ENCODE assay signal across 8 mouse cellular contexts in the genomic region with DNA sequence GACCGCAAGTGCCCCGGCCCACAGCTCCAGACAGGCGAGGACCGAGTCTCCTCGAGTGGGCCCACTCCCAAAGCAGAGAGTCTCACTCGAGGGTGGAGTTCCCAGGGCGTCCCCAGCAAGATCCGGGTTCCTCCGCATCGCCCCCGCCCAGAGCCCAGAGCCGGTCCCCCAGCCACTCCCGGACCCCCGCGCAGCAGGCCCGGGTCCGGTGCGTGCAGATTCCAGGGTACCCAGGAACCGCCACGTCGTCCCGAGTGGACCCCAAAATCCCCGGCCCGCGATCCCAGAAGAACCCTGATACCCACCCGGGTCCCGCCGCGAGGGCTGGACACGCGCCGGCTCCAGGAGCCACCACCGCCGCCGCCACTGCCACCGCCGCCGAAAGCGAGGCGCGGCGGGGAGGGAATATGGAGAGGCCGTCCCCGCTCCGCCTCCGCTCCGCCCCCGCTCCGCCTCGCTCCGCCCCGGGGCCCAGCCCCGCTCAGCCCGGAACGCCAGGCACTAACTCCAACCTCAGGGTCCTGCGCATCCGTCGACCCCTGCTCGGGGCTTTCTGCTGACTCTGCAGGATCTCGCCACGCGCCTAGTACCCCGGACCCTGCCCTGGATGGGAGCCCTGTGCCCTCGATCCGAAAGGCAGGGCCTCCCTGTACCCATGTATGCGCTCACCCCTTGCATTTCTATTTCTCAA. TPM values are rescaled to one million over a fixed set of nuclear protein-coding genes. Genes with fewer than 3 reads are reported as not detected.
DNase-seq lines count a peak whose midpoint lies in the region; ATAC-seq and TF ChIP-seq lines count a peak whose summit lies in the region.

A gene (minus strand): TSS at position 409 of the 691 bp plus-strand sequence.
A gene (plus strand): TSS at position 482 of the 691 bp plus-strand sequence.

- peaks cover 7% of the 10 kb centered on the region for H3K79me2 ChIP-seq in MEL (ENCODE audit: control insufficient read depth, insufficient read depth, low read length, poor library complexity)

- WGBS in forebrain, embryonic 12.5 days, result 1% methylated on average over 66 of the region's 66 CpGs

- H3K27ac ChIP-seq in MEL (ENCODE audit: control insufficient read depth, low read depth, low read length), result no peak within 1 kb of the TSS
- peak within 1 kb of the TSS; percentile 88 for H3K27ac ChIP-seq in forebrain, embryonic 12.5 days

- peak; percentile 92 for ATAC-seq in forebrain, embryonic 12.5 days (ENCODE audit: low FRiP score)
- ATAC-seq in erythroid progenitor cell, adult 5-6 weeks (replicated peaks; ENCODE audit: low FRiP score, poor library complexity, severe bottlenecking), result no peak

- no peak for TF ChIP-seq RAD21 in MEL (IDR thresholded peaks at IDR 0.05; ENCODE audit: low read depth, low read length)

- H3K4me1 ChIP-seq in MEL (ENCODE audit: control insufficient read depth in 1 of 2, insufficient read depth in 2 of 2, low read length in 2 of 2), result peaks cover 5 to 17% of the 10 kb centered on the region in 2 experiments; a peak in 3 of 4 replicates
- peaks cover 61% of the 10 kb centered on the region for H3K4me1 ChIP-seq in forebrain, embryonic 12.5 days

- peak; percentile 82 for DNase-seq in MEL (ENCODE audit: low read depth, low spot score)
- DNase-seq in brain, adult 2 months (ENCODE audit: low read depth, low spot score), result peak; percentile 74
- peak; percentile 77 for DNase-seq in heart, postnatal 4 days
- peak; percentile 38 for DNase-seq in layer of hippocampus, adult 9-11 months
- DNase-seq in lung, postnatal 25 days (ENCODE audit: low spot score), result peak; percentile 58
- DNase-seq in retina, embryonic 14.5 days (ENCODE audit: low spot score), result peak; percentile 84

- H3K36me3 ChIP-seq in MEL (ENCODE audit: control insufficient read depth in 1 of 2, insufficient read depth in 2 of 2, low read length in 2 of 2), result peaks cover 0 to 9% of the 10 kb centered on the region in 2 experiments; a peak in 2 of 4 replicates
- H3K36me3 ChIP-seq in forebrain, embryonic 12.5 days (replicated peaks), result peaks cover 13% of the 10 kb centered on the region; the same call in 1 of the 2 replicates

- no peak for TF ChIP-seq CTCF in MEL (IDR thresholded peaks at IDR 0.05 in 2 of 3, conservative IDR thresholded peaks at IDR 0.05 in 1 of 3; ENCODE audit: control insufficient read depth in 1 of 3, insufficient read depth in 1 of 3, low read depth in 2 of 3, low read length in 3 of 3, poor library complexity in 1 of 3, severe bottlenecking in 1 of 3)

- H3K27me3 ChIP-seq in MEL (ENCODE audit: control insufficient read depth in 1 of 2, insufficient read depth in 2 of 2, low read length in 2 of 2), result peaks cover 3% of the 10 kb centered on the region in 2 experiments; a peak in 2 of 4 replicates
- H3K27me3 ChIP-seq in forebrain, embryonic 12.5 days, result peaks cover 3% of the 10 kb centered on the region; the same call in 1 of the 2 replicates

- peak within 1 kb of the TSS; percentile 90 for H3K4me2 ChIP-seq in forebrain, embryonic 12.5 days

- H3K9me3 ChIP-seq in MEL (replicated peaks; ENCODE audit: insufficient read depth, low read length), result no peaks in the 10 kb centered on the region
- no peaks in the 10 kb centered on the region for H3K9me3 ChIP-seq in forebrain, embryonic 12.5 days

- TF ChIP-seq EP300 in MEL (IDR thresholded peaks at IDR 0.05; ENCODE audit: low read depth in 1 of 2, low read length in 2 of 2), result no peak

- TF ChIP-seq POLR2A in MEL (IDR thresholded peaks at IDR 0.05; ENCODE audit: control insufficient read depth in 1 of 2, insufficient read depth in 1 of 2, low read depth in 1 of 2, low read length in 2 of 2, poor library complexity in 1 of 2), result peak; percentile 62 to 80; a peak in 2 of 4 replicates

- H3K4me3 ChIP-seq in MEL (ENCODE audit: control insufficient read depth in 1 of 2, insufficient read depth in 1 of 2, low read depth in 2 of 2, low read length in 2 of 2), result peak within 1 kb of the TSS; percentile 69 to 95
- H3K4me3 ChIP-seq in forebrain, embryonic 12.5 days (replicated peaks), result peak within 1 kb of the TSS; percentile 80

- peak within 1 kb of the TSS; percentile 80 for H3K9ac ChIP-seq in MEL (ENCODE audit: control insufficient read depth, low read depth, low read length, poor library complexity, severe bottlenecking)
- H3K9ac ChIP-seq in forebrain, embryonic 12.5 days, result peak within 1 kb of the TSS; percentile 90

TF ChIP-seq in MEL, 35 proteins besides CTCF, POLR2A, EP300 and RAD21:
- peak; percentile 12; the same call in 1 of the 2 replicates for TF ChIP-seq MXI1 (IDR thresholded peaks at IDR 0.05; ENCODE audit: low read depth, low read length)
- no peak for TF ChIP-seq SIN3A (IDR thresholded peaks at IDR 0.05; ENCODE audit: low read length)
- no peak; the same call in 1 of the 2 replicates for TF ChIP-seq ELF1 (IDR thresholded peaks at IDR 0.05; ENCODE audit: low read depth, low read length)
- TF ChIP-seq MAZ (IDR thresholded peaks at IDR 0.05; ENCODE audit: low read depth, low read length), result peak; percentile 55; the same call in 1 of the 2 replicates
- no peak for TF ChIP-seq MAX (IDR thresholded peaks at IDR 0.05; ENCODE audit: low read length)
- no peak for TF ChIP-seq UBTF (IDR thresholded peaks at IDR 0.05; ENCODE audit: borderline replicate concordance, insufficient read depth, low read depth, low read length)
- TF ChIP-seq E2F4 (IDR thresholded peaks at IDR 0.05; ENCODE audit: borderline replicate concordance, low read depth, low read length), result no peak
- no peak for TF ChIP-seq JUND (IDR thresholded peaks at IDR 0.05; ENCODE audit: low read depth, low read length)
- no peak for TF ChIP-seq SMC3 (IDR thresholded peaks at IDR 0.05; ENCODE audit: low read depth, low read length)
- TF ChIP-seq BHLHE40 (IDR thresholded peaks at IDR 0.05; ENCODE audit: borderline replicate concordance, low read depth, low read length), result no peak
- TF ChIP-seq NELFE (IDR thresholded peaks at IDR 0.05; ENCODE audit: low read depth, low read length), result peak; percentile 76
- no peak for TF ChIP-seq GATA1 (IDR thresholded peaks at IDR 0.05; ENCODE audit: low read depth, low read length)
- peak; percentile 41; the same call in 1 of the 2 replicates for TF ChIP-seq NRF1 (IDR thresholded peaks at IDR 0.05; ENCODE audit: insufficient read depth, low read depth, low read length, poor library complexity, severe bottlenecking)
- peak; percentile 21; the same call in 1 of the 2 replicates for TF ChIP-seq TCF12 (IDR thresholded peaks at IDR 0.05; ENCODE audit: low read depth, low read length)
- peak; percentile 44; the same call in 1 of the 2 replicates for TF ChIP-seq POLR2AphosphoS2 (IDR thresholded peaks at IDR 0.05; ENCODE audit: low read length)
- TF ChIP-seq ETS1 (IDR thresholded peaks at IDR 0.05; ENCODE audit: low read depth, low read length), result no peak
- no peak for TF ChIP-seq TAL1 (IDR thresholded peaks at IDR 0.05; ENCODE audit: low read length)
- TF ChIP-seq ZKSCAN1 (IDR thresholded peaks at IDR 0.05; ENCODE audit: low read depth, low read length), result no peak
- peak; percentile 15; the same call in 1 of the 2 replicates for TF ChIP-seq HCFC1 (IDR thresholded peaks at IDR 0.05; ENCODE audit: low read depth, low read length)
- TF ChIP-seq GABPA (IDR thresholded peaks at IDR 0.05; ENCODE audit: low read depth, low read length), result no peak
- no peak for TF ChIP-seq ZNF384 (IDR thresholded peaks at IDR 0.05; ENCODE audit: low read depth, low read length)
- TF ChIP-seq MYB (IDR thresholded peaks at IDR 0.05; ENCODE audit: low read depth, low read length), result no peak
- peak; percentile 68; the same call in 1 of the 2 replicates for TF ChIP-seq ZMIZ1 (IDR thresholded peaks at IDR 0.05; ENCODE audit: low read depth, low read length)

RNA-seq across cellular contexts. Expression of the first gene that starts in this region (rescaled TPM):
- 12.0 and 13.6 TPM in 2 replicates for total RNA-seq in MEL (2012; rRNA removed)
- polyA plus RNA-seq in MEL (2012; ENCODE audit: insufficient read depth in 1 of 2, insufficient read length in 2 of 2, low read depth in 1 of 2, low replicate concordance in 2 of 2, missing spikeins in 1 of 2), result 10 to 100 TPM in 1 of 2 experiments, not detected in 1; 19.2 TPM
- polyA plus RNA-seq in forebrain, embryonic 12.5 days (2016; fragmentation: Nextera tagmentation; extraction: Ambion mirVana), result 28.0 and 28.1 TPM in 2 replicates
- total RNA-seq in heart, postnatal 4 days (2021), result 10 to 100 TPM; 60.5 to 63.4 TPM
- 0.84 and 1.1 TPM in 2 replicates for total RNA-seq in erythroid progenitor cell, adult 5-6 weeks (2015; ENCODE audit: low replicate concordance)
- total RNA-seq in erythroid progenitor cell, adult 5-6 weeks (2017; ENCODE audit: low replicate concordance), result 0.26 TPM in 1 of 2 replicates, not detected in the other

RNA-seq across cellular contexts. Expression of the second gene that starts in this region (rescaled TPM):
- 0.46 and 0.92 TPM in 2 replicates for total RNA-seq in MEL (2012; rRNA removed)
- 1 to 10 TPM in 1 of 2 experiments, not detected in 1; 1.9 TPM for polyA plus RNA-seq in MEL (2012; ENCODE audit: insufficient read depth in 1 of 2, insufficient read length in 2 of 2, low read depth in 1 of 2, low replicate concordance in 2 of 2, missing spikeins in 1 of 2)
- 20.7 TPM in 2 replicates for polyA plus RNA-seq in forebrain, embryonic 12.5 days (2016; fragmentation: Nextera tagmentation; extraction: Ambion mirVana)
- total RNA-seq in heart, postnatal 4 days (2021), result 1 to 10 TPM in 1 of 2 experiments, under 1 TPM in 1; 0.27 to 1.4 TPM
- not detected in 2 replicates for total RNA-seq in erythroid progenitor cell, adult 5-6 weeks (2015; ENCODE audit: low replicate concordance)
- 0.13 and 1.9 TPM in 2 replicates for total RNA-seq in erythroid progenitor cell, adult 5-6 weeks (2017; ENCODE audit: low replicate concordance)
